Mouse (Mus musculus) megakaryocyte-erythroid progenitor cell, adult 5-6 weeks (primary cell): ENCODE measurements around the gene Polr2l. TPM values are rescaled to one million over a fixed set of nuclear protein-coding genes. Genes with fewer than 3 reads are reported as not detected.

Experiments used
- ATAC-seq: replicated peaks from 2 replicates; pipeline ENCODE4 v1.8.0; 2016; ENCODE audit warnings: mild to moderate bottlenecking, inconsistent platforms; ENCODE audit not compliant: severe bottlenecking, poor library complexity, low FRiP score, low TSS enrichment
- total RNA-seq, 2 experiments: library from RNA; stranded (forward) in 1 of 2; stranded (reverse) in 1 of 2; fragments of 200-1000, 215-1000 nt in 1 of 2; fragments of >200 nt in 1 of 2; fragmentation: Nextera tagmentation in 1 of 2; gene quantifications; 2 replicates each; pipeline ENCODE4 v1.2.3; 2014 to 2017

Polr2l gene
- total RNA-seq, 2 experiments from 2014 or later = 53.3 to 77.2 TPM

GRCm38 (mm10) chr7:141485606-141486005 is 10.7 kb upstream of the Polr2l start:
- no peak for ATAC-seq

GRCm38 (mm10) chr7:141485186-141485585 is 10.3 kb upstream of the Polr2l start:
- ATAC-seq = no peak

GRCm38 (mm10) chr7:141484186-141485120 is 9.5 kb upstream of the Polr2l start:
- no peak for ATAC-seq

- ATAC-seq = no peak
These were observed 8.3 kb upstream of the Polr2l start for GRCm38 (mm10) chr7:141483114-141483653.

- ATAC-seq = no peak
These were observed 7.6 kb upstream of the Polr2l start for GRCm38 (mm10) chr7:141482531-141483024.

- 0 out of 2 replicates have a peak, but pooled peaks have one; percentile 18 for ATAC-seq
These were observed 6.8 kb upstream of the Polr2l start for GRCm38 (mm10) chr7:141481498-141482401.

GRCm38 (mm10) chr7:141480842-141481497 is 6.0 kb upstream of the Polr2l start:
- peak; percentile 60 for ATAC-seq

- peak; percentile 21 for ATAC-seq
These were observed 3.4 kb upstream of the Polr2l start for GRCm38 (mm10) chr7:141478270-141478748.

GRCm38 (mm10) chr7:141477578-141478269 is 2.8 kb upstream of the Polr2l start:
- no peak for ATAC-seq

- no peak for ATAC-seq
These were observed 2.0 kb upstream of the Polr2l start for GRCm38 (mm10) chr7:141476981-141477370.

- ATAC-seq = 0 out of 2 replicates have a peak, but pooled peaks have one; percentile 13
These were observed 1.5 kb upstream of the Polr2l start for GRCm38 (mm10) chr7:141476226-141476980.

- no peak for ATAC-seq
These were observed 850 bp upstream of the Polr2l start for GRCm38 (mm10) chr7:141475805-141476158.

GRCm38 (mm10) chr7:141474160-141474559 is 772 bp downstream of the Polr2l start:
- ATAC-seq = no peak

GRCm38 (mm10) chr7:141472763-141473162 is 2.2 kb downstream of the Polr2l start:
- no peak for ATAC-seq

- ATAC-seq = no peak
These were observed 2.7 kb downstream of the Polr2l start for GRCm38 (mm10) chr7:141472226-141472625.

- ATAC-seq = no peak
These were observed 3.7 kb downstream of the Polr2l start for GRCm38 (mm10) chr7:141471236-141471635.

GRCm38 (mm10) chr7:141470637-141470944 is 4.3 kb downstream of the Polr2l start:
- ATAC-seq = no peak
